Mouse (Mus musculus) limb, embryonic 15.5 days (tissue): Measurements from ENCODE around the gene Aldh9a1. TPM values are rescaled to one million over a fixed set of nuclear protein-coding genes. Genes with fewer than 3 reads are reported as not detected.

Source experiments
- ATAC-seq: fragments of 200-750 bp; cut with Nextera tagmentation; 2 replicates; pipeline ENCODE4 v1.8.0; 2017; ENCODE audit warnings: low read depth, moderate TSS enrichment; ENCODE audit not compliant: insufficient number of reproducible peaks, low FRiP score, low TSS enrichment
- H3K27ac ChIP-seq: fragments of 300-500 bp; sonication (generic); 2 replicates; pipeline ENCODE4 v1.5.1; 2015; ENCODE audit warnings: moderate library complexity, mild to moderate bottlenecking, inconsistent platforms
- H3K27me3 ChIP-seq: fragments of 300-500 bp; sonication (generic); 2 replicates; pipeline ENCODE4 v1.6.1; 2015; ENCODE audit warnings: inconsistent platforms
- H3K36me3 ChIP-seq: fragments of 300-500 bp; sonication (generic); 2 replicates; pipeline ENCODE4 v1.6.1; 2015; ENCODE audit warnings: inconsistent platforms
- H3K4me1 ChIP-seq: fragments of 300-500 bp; sonication (generic); 2 replicates; pipeline ENCODE4 v1.6.1; 2015; ENCODE audit warnings: inconsistent platforms
- H3K4me2 ChIP-seq: fragments of 300-500 bp; sonication (generic); 2 replicates; pipeline ENCODE4 v1.6.1; 2015; ENCODE audit warnings: mild to moderate bottlenecking, inconsistent platforms
- H3K4me3 ChIP-seq: fragments of 300-500 bp; sonication (generic); 2 replicates; pipeline ENCODE4 v1.5.1; 2015; ENCODE audit warnings: mild to moderate bottlenecking, inconsistent platforms
- H3K9ac ChIP-seq: fragments of 300-500 bp; sonication (generic); 2 replicates; pipeline ENCODE4 v1.6.1; 2015; ENCODE audit warnings: inconsistent platforms
- H3K9me3 ChIP-seq: fragments of 300-500 bp; sonication (generic); 2 replicates; pipeline ENCODE4 v1.6.1; 2016; ENCODE audit warnings: inconsistent platforms
- WGBS: fragments of 180-500 bp; shearing (Covaris S2); methylation state at CpG from one replicate; pipeline ENCODE4 v1.1.7; 2015; 5-methylcytosine and 5-hydroxymethylcytosine counted together
- polyA plus RNA-seq: library from polyadenylated mRNA; unstranded; fragments of >200 nt; fragmentation: Nextera tagmentation; extraction: Ambion mirVana; gene quantifications from 2 replicates; pipeline ENCODE4 v1.2.1, GENCODE M21; 2015

The Aldh9a1 gene
- polyA plus RNA-seq, 1 experiment from 2014 or later = 56.9 TPM

- WGBS = 72% methylated on average over 9 of the region's 9 CpGs
Measured at GRCm38 (mm10) chr1:167358731-167359130, 8.9 kb downstream of the Aldh9a1 start.

GRCm38 (mm10) chr1:167360268-167360667, 10.5 kb downstream of the Aldh9a1 start:
- no peak overlapping the region for H3K4me3 ChIP-seq
- H3K27me3 ChIP-seq = no peaks in the 10 kb centered on the region
- no peak overlapping the region for H3K4me2 ChIP-seq
- no peak overlapping the region for H3K9ac ChIP-seq
- no peak overlapping the region for H3K27ac ChIP-seq
- no peak for ATAC-seq
- WGBS = 76% methylated on average over 4 of the region's 4 CpGs
- H3K4me1 ChIP-seq = no peaks in the 10 kb centered on the region
- no peaks in the 10 kb centered on the region for H3K9me3 ChIP-seq
- H3K36me3 ChIP-seq = peaks cover 39% of the 10 kb centered on the region

More at GRCm38 (mm10) chr1:167358731-167359130, 8.9 kb downstream of the Aldh9a1 start:
- ATAC-seq = no peak
- Histone ChIP-seq H3K9me3 (no peaks in the 10 kb centered on the region), H3K9ac (no peak overlapping the region), H3K27ac (no peak overlapping the region), H3K4me1 (no peaks in the 10 kb centered on the region), H3K4me2 (no peak overlapping the region), H3K4me3 (no peak overlapping the region), H3K36me3 (peaks cover 44% of the 10 kb centered on the region), H3K27me3 (no peaks in the 10 kb centered on the region)

GRCm38 (mm10) chr1:167362819-167363218, 13.0 kb downstream of the Aldh9a1 start:
- Histone ChIP-seq H3K36me3 (peaks cover 50% of the 10 kb centered on the region), H3K4me3 (no peak overlapping the region), H3K27ac (no peak overlapping the region), H3K4me2 (no peak overlapping the region), H3K9me3 (no peaks in the 10 kb centered on the region), H3K4me1 (no peaks in the 10 kb centered on the region), H3K27me3 (no peaks in the 10 kb centered on the region), H3K9ac (no peak overlapping the region)
- WGBS = 72% methylated on average over 4 of the region's 4 CpGs
- ATAC-seq = no peak

GRCm38 (mm10) chr1:167363322-167363721, 13.5 kb downstream of the Aldh9a1 start:
- ATAC-seq = no peak
- Histone ChIP-seq H3K4me1 (no peaks in the 10 kb centered on the region), H3K4me2 (no peak overlapping the region), H3K27me3 (no peaks in the 10 kb centered on the region), H3K27ac (no peak overlapping the region), H3K36me3 (peaks cover 55% of the 10 kb centered on the region), H3K9me3 (no peaks in the 10 kb centered on the region), H3K9ac (no peak overlapping the region), H3K4me3 (no peak overlapping the region)
- 52% methylated on average over 5 of the region's 5 CpGs for WGBS

GRCm38 (mm10) chr1:167365808-167366207, 16.0 kb downstream of the Aldh9a1 start:
- Histone ChIP-seq H3K9me3 (no peaks in the 10 kb centered on the region), H3K27ac (no peak overlapping the region), H3K36me3 (peaks cover 57% of the 10 kb centered on the region), H3K4me3 (no peak overlapping the region), H3K4me2 (no peak overlapping the region), H3K27me3 (no peaks in the 10 kb centered on the region), H3K9ac (no peak overlapping the region), H3K4me1 (no peaks in the 10 kb centered on the region)
- no peak for ATAC-seq
- 84% methylated on average over 7 of the region's 7 CpGs for WGBS

- H3K9me3 ChIP-seq = no peaks in the 10 kb centered on the region
- H3K36me3 ChIP-seq = peaks cover 49% of the 10 kb centered on the region
- H3K4me3 ChIP-seq = no peak overlapping the region
- H3K4me2 ChIP-seq = no peak overlapping the region
- H3K9ac ChIP-seq = no peak overlapping the region
- ATAC-seq = no peak
- no peaks in the 10 kb centered on the region for H3K4me1 ChIP-seq
- no peaks in the 10 kb centered on the region for H3K27me3 ChIP-seq
- no peak overlapping the region for H3K27ac ChIP-seq
- WGBS = 89% methylated on average over 6 of the region's 6 CpGs
Measured at GRCm38 (mm10) chr1:167366621-167367020, 16.8 kb downstream of the Aldh9a1 start.

GRCm38 (mm10) chr1:167368018-167368417, 18.2 kb downstream of the Aldh9a1 start:
- no peak overlapping the region for H3K9ac ChIP-seq
- H3K36me3 ChIP-seq = peaks cover 43% of the 10 kb centered on the region
- no peaks in the 10 kb centered on the region for H3K9me3 ChIP-seq
- no peak for ATAC-seq
- no peak overlapping the region for H3K4me3 ChIP-seq
- 93% methylated on average over 4 of the region's 4 CpGs for WGBS
- no peaks in the 10 kb centered on the region for H3K4me1 ChIP-seq
- H3K27ac ChIP-seq = no peak overlapping the region
- H3K4me2 ChIP-seq = no peak overlapping the region
- H3K27me3 ChIP-seq = no peaks in the 10 kb centered on the region

GRCm38 (mm10) chr1:167368513-167368912, 18.7 kb downstream of the Aldh9a1 start:
- no peaks in the 10 kb centered on the region for H3K27me3 ChIP-seq
- no peak overlapping the region for H3K4me3 ChIP-seq
- no peaks in the 10 kb centered on the region for H3K9me3 ChIP-seq
- ATAC-seq = no peak
- no peaks in the 10 kb centered on the region for H3K4me1 ChIP-seq
- H3K36me3 ChIP-seq = peaks cover 43% of the 10 kb centered on the region
- no peak overlapping the region for H3K9ac ChIP-seq
- no peak overlapping the region for H3K27ac ChIP-seq
- no peak overlapping the region for H3K4me2 ChIP-seq
- WGBS = 78% methylated on average over 7 of the region's 7 CpGs

- no peak for ATAC-seq
- Histone ChIP-seq H3K36me3 (peaks cover 37% of the 10 kb centered on the region), H3K9me3 (no peaks in the 10 kb centered on the region), H3K4me2 (no peak overlapping the region), H3K9ac (no peak overlapping the region), H3K27me3 (no peaks in the 10 kb centered on the region), H3K27ac (no peak overlapping the region), H3K4me3 (no peak overlapping the region), H3K4me1 (no peaks in the 10 kb centered on the region; the same call in 1 of the 2 replicates)
- 9% methylated on average over 7 of the region's 7 CpGs for WGBS
Measured at GRCm38 (mm10) chr1:167369905-167370304, 20.1 kb downstream of the Aldh9a1 start.

- Histone ChIP-seq H3K4me3 (no peak overlapping the region), H3K4me1 (no peaks in the 10 kb centered on the region; the same call in 1 of the 2 replicates), H3K27ac (no peak overlapping the region), H3K9me3 (no peaks in the 10 kb centered on the region), H3K27me3 (no peaks in the 10 kb centered on the region), H3K9ac (no peak overlapping the region), H3K4me2 (no peak overlapping the region), H3K36me3 (peaks cover 14% of the 10 kb centered on the region; the same call in 1 of the 2 replicates)
- 91% methylated on average over 7 of the region's 7 CpGs for WGBS
- no peak for ATAC-seq
Measured at GRCm38 (mm10) chr1:167372739-167373138, 22.9 kb downstream of the Aldh9a1 start.

- H3K4me2 ChIP-seq = no peak overlapping the region
Measured at GRCm38 (mm10) chr1:167374003-167374784, 24.4 kb downstream of the Aldh9a1 start.

GRCm38 (mm10) chr1:167374942-167375341, 25.2 kb downstream of the Aldh9a1 start:
- no peak overlapping the region for H3K27ac ChIP-seq
- 59% methylated on average over 2 of the region's 2 CpGs for WGBS
- no peak for ATAC-seq
- no peaks in the 10 kb centered on the region; the same call in 1 of the 2 replicates for H3K4me1 ChIP-seq
- H3K36me3 ChIP-seq = peaks cover 5% of the 10 kb centered on the region; the same call in 1 of the 2 replicates
- no peaks in the 10 kb centered on the region for H3K9me3 ChIP-seq
- H3K9ac ChIP-seq = no peak overlapping the region
- no peak overlapping the region for H3K4me3 ChIP-seq
- H3K4me2 ChIP-seq = no peak overlapping the region
- no peaks in the 10 kb centered on the region for H3K27me3 ChIP-seq

More at GRCm38 (mm10) chr1:167374003-167374784, 24.4 kb downstream of the Aldh9a1 start:
- H3K36me3 ChIP-seq = peaks cover 5% of the 10 kb centered on the region; the same call in 1 of the 2 replicates
- no peak overlapping the region for H3K9ac ChIP-seq
- WGBS = 23% methylated on average over 15 of the region's 15 CpGs
- no peaks in the 10 kb centered on the region; the same call in 1 of the 2 replicates for H3K4me1 ChIP-seq
- no peak overlapping the region for H3K27ac ChIP-seq
- no peaks in the 10 kb centered on the region for H3K9me3 ChIP-seq
- ATAC-seq = no peak
- no peak overlapping the region for H3K4me3 ChIP-seq
- no peaks in the 10 kb centered on the region for H3K27me3 ChIP-seq
